Mouse (Mus musculus): Measurements from ENCODE around the gene Gpa33. TPM values are rescaled to one million over a fixed set of nuclear protein-coding genes. Genes with fewer than 3 reads are reported as not detected.
"Not testable (repeated sequence)": the region's sequence is repeated elsewhere in the genome, so short reads cannot be mapped to it uniquely, and the experiment has no call there.

Gene Gpa33
- polyA plus RNA-seq, 1 experiment = 3.8 TPM

- no peak overlapping the region for H3K27ac ChIP-seq (ENCODE audit: control insufficient read depth, insufficient read depth, low read length)
- H3K4me3 ChIP-seq (ENCODE audit: control insufficient read depth, insufficient read depth, low read length) = no peak overlapping the region
- TF ChIP-seq POLR2A (IDR thresholded peaks at IDR 0.05; ENCODE audit: control insufficient read depth, extremely low read depth, insufficient read depth, low read length, poor library complexity) (no peak), CTCF (IDR thresholded peaks at IDR 0.05; ENCODE audit: borderline replicate concordance, control insufficient read depth, extremely low read depth, insufficient read depth, low read length, poor library complexity) (no peak)
- 31% methylated on average over 13 of the region's 13 CpGs for WGBS
- no peaks in the 10 kb centered on the region for H3K4me1 ChIP-seq (replicated peaks; ENCODE audit: control insufficient read depth, insufficient read depth, low read length)
- no peaks in the 10 kb centered on the region for H3K27me3 ChIP-seq (ENCODE audit: control insufficient read depth, insufficient read depth, low read length)
- H3K36me3 ChIP-seq (ENCODE audit: control insufficient read depth, insufficient read depth, low read length) = no peaks in the 10 kb centered on the region
- DNase-seq = no peak
Observed at GRCm38 (mm10) chr1:166138136-166138535, 8.1 kb downstream of the Gpa33 start.

- H3K4me1 ChIP-seq (replicated peaks; ENCODE audit: control insufficient read depth, insufficient read depth, low read length) = no peaks in the 10 kb centered on the region
- no peak for TF ChIP-seq CTCF (IDR thresholded peaks at IDR 0.05; ENCODE audit: borderline replicate concordance, control insufficient read depth, extremely low read depth, insufficient read depth, low read length, poor library complexity)
- no peak for TF ChIP-seq POLR2A (IDR thresholded peaks at IDR 0.05; ENCODE audit: control insufficient read depth, extremely low read depth, insufficient read depth, low read length, poor library complexity)
- H3K36me3 ChIP-seq (ENCODE audit: control insufficient read depth, insufficient read depth, low read length) = no peaks in the 10 kb centered on the region
- WGBS = 92% methylated on average over 3 of the region's 3 CpGs
- DNase-seq = no peak
- H3K4me3 ChIP-seq (ENCODE audit: control insufficient read depth, insufficient read depth, low read length) = no peak overlapping the region
- H3K27ac ChIP-seq (ENCODE audit: control insufficient read depth, insufficient read depth, low read length) = no peak overlapping the region
- H3K27me3 ChIP-seq (ENCODE audit: control insufficient read depth, insufficient read depth, low read length) = no peaks in the 10 kb centered on the region
Observed at GRCm38 (mm10) chr1:166139113-166139512, 9.1 kb downstream of the Gpa33 start.

GRCm38 (mm10) chr1:166139620-166140184 lies 9.7 kb downstream of the Gpa33 start:
- H3K36me3 ChIP-seq (ENCODE audit: control insufficient read depth, insufficient read depth, low read length) = no peaks in the 10 kb centered on the region
- no peak overlapping the region for H3K4me3 ChIP-seq (ENCODE audit: control insufficient read depth, insufficient read depth, low read length)
- no peaks in the 10 kb centered on the region for H3K4me1 ChIP-seq (replicated peaks; ENCODE audit: control insufficient read depth, insufficient read depth, low read length)
- no peak for DNase-seq
- WGBS = 93% methylated on average over 4 of the region's 4 CpGs
- H3K27ac ChIP-seq (ENCODE audit: control insufficient read depth, insufficient read depth, low read length) = no peak overlapping the region
- no peaks in the 10 kb centered on the region for H3K27me3 ChIP-seq (ENCODE audit: control insufficient read depth, insufficient read depth, low read length)
- no peak for TF ChIP-seq CTCF (IDR thresholded peaks at IDR 0.05; ENCODE audit: borderline replicate concordance, control insufficient read depth, extremely low read depth, insufficient read depth, low read length, poor library complexity)
- no peak for TF ChIP-seq POLR2A (IDR thresholded peaks at IDR 0.05; ENCODE audit: control insufficient read depth, extremely low read depth, insufficient read depth, low read length, poor library complexity)

GRCm38 (mm10) chr1:166141868-166142267 lies 11.8 kb downstream of the Gpa33 start:
- not testable (repeated sequence) for H3K27me3 ChIP-seq (ENCODE audit: control insufficient read depth, insufficient read depth, low read length); H3K4me1 ChIP-seq (replicated peaks; ENCODE audit: control insufficient read depth, insufficient read depth, low read length); H3K27ac ChIP-seq (ENCODE audit: control insufficient read depth, insufficient read depth, low read length); H3K4me3 ChIP-seq (ENCODE audit: control insufficient read depth, insufficient read depth, low read length); DNase-seq; H3K36me3 ChIP-seq (ENCODE audit: control insufficient read depth, insufficient read depth, low read length)
- 98% methylated on average over 9 of the region's 9 CpGs for WGBS

- no peak for DNase-seq
- Histone ChIP-seq H3K4me3 (ENCODE audit: control insufficient read depth, insufficient read depth, low read length) (no peak overlapping the region), H3K36me3 (ENCODE audit: control insufficient read depth, insufficient read depth, low read length) (no peaks in the 10 kb centered on the region), H3K27ac (ENCODE audit: control insufficient read depth, insufficient read depth, low read length) (no peak overlapping the region), H3K27me3 (ENCODE audit: control insufficient read depth, insufficient read depth, low read length) (no peaks in the 10 kb centered on the region), H3K4me1 (replicated peaks; ENCODE audit: control insufficient read depth, insufficient read depth, low read length) (no peaks in the 10 kb centered on the region)
- 91% methylated on average over 6 of the region's 6 CpGs for WGBS
- no peak for TF ChIP-seq CTCF (IDR thresholded peaks at IDR 0.05; ENCODE audit: borderline replicate concordance, control insufficient read depth, extremely low read depth, insufficient read depth, low read length, poor library complexity)
- no peak for TF ChIP-seq POLR2A (IDR thresholded peaks at IDR 0.05; ENCODE audit: control insufficient read depth, extremely low read depth, insufficient read depth, low read length, poor library complexity)
Observed at GRCm38 (mm10) chr1:166142369-166142768, 12.3 kb downstream of the Gpa33 start.

GRCm38 (mm10) chr1:166146626-166147025 lies 16.6 kb downstream of the Gpa33 start:
- 81% methylated on average over 11 of the region's 11 CpGs for WGBS

GRCm38 (mm10) chr1:166147657-166148056 lies 17.6 kb downstream of the Gpa33 start:
- 87% methylated on average over 3 of the region's 3 CpGs for WGBS
- no peak for DNase-seq

More at GRCm38 (mm10) chr1:166146626-166147025, 16.6 kb downstream of the Gpa33 start:
- H3K27ac ChIP-seq (ENCODE audit: control insufficient read depth, insufficient read depth, low read length) = no peak overlapping the region
- H3K4me1 ChIP-seq (replicated peaks; ENCODE audit: control insufficient read depth, insufficient read depth, low read length) = no peaks in the 10 kb centered on the region
- DNase-seq = no peak
- H3K4me3 ChIP-seq (ENCODE audit: control insufficient read depth, insufficient read depth, low read length) = no peak overlapping the region
- H3K36me3 ChIP-seq (ENCODE audit: control insufficient read depth, insufficient read depth, low read length) = no peaks in the 10 kb centered on the region
- no peak for TF ChIP-seq CTCF (IDR thresholded peaks at IDR 0.05; ENCODE audit: borderline replicate concordance, control insufficient read depth, extremely low read depth, insufficient read depth, low read length, poor library complexity)
- TF ChIP-seq POLR2A (IDR thresholded peaks at IDR 0.05; ENCODE audit: control insufficient read depth, extremely low read depth, insufficient read depth, low read length, poor library complexity) = no peak
- no peaks in the 10 kb centered on the region for H3K27me3 ChIP-seq (ENCODE audit: control insufficient read depth, insufficient read depth, low read length)

More at GRCm38 (mm10) chr1:166147657-166148056, 17.6 kb downstream of the Gpa33 start:
- H3K27me3 ChIP-seq (ENCODE audit: control insufficient read depth, insufficient read depth, low read length) = no peaks in the 10 kb centered on the region
- H3K4me3 ChIP-seq (ENCODE audit: control insufficient read depth, insufficient read depth, low read length) = no peak overlapping the region
- no peak overlapping the region for H3K27ac ChIP-seq (ENCODE audit: control insufficient read depth, insufficient read depth, low read length)
- TF ChIP-seq CTCF (IDR thresholded peaks at IDR 0.05; ENCODE audit: borderline replicate concordance, control insufficient read depth, extremely low read depth, insufficient read depth, low read length, poor library complexity) (no peak), POLR2A (IDR thresholded peaks at IDR 0.05; ENCODE audit: control insufficient read depth, extremely low read depth, insufficient read depth, low read length, poor library complexity) (no peak)
- H3K36me3 ChIP-seq (ENCODE audit: control insufficient read depth, insufficient read depth, low read length) = no peaks in the 10 kb centered on the region
- H3K4me1 ChIP-seq (replicated peaks; ENCODE audit: control insufficient read depth, insufficient read depth, low read length) = no peaks in the 10 kb centered on the region
